Mouse (Mus musculus): ENCODE measurements at regions not wholly inside any gene's neighbourhood (a gene's known extent, or its start where the extent isn't known, plus 50 kb on each side); places are given as distances from the start of the nearest gene placed in this dataset.
"Not testable (repeated sequence)": the region's sequence is repeated elsewhere in the genome, so short reads cannot be mapped to it uniquely, and the experiment has no call there.

DNA sequence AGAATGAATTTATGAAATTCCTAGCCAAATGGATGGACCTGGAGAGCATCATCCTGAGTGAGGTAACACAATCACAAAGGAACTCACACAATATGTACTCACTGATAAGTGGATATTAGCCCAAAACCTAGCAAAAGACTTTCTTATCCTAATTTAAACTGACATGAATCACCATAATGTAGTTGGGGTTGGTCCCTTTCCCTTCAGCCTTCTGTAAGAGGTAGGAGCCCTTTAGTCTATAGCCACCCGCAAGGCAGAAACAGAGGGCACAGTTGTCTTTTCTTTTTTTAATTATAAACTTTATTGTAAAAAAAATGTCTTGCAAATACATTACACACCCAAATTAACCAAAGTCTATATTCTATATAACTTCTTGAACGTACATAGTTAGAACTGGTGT is 81.3 kb downstream of the Ogfrl1 start:
- DNase-seq: not testable (repeated sequence)

DNA sequence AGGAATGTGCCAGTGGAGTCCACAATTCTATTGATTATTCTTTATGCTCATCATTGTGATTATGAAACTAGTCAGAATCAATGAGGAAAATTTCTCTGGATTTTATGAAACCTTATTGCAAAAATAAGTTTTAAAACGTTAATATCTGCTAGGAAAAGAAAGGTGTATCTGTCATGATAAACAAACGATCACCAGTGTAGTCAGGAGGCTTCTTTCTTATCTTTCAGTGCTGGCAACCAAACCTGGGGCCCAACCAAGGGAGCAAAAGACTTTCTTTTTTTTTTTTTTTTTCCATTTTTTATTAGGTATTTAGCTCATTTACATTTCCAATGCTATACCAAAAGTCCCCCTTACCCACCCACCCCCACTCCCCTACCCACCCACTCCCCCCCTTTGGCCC is 82.7 kb downstream of the Ogfrl1 start:
- not testable (repeated sequence) for DNase-seq

GRCm38 (mm10) chr1:23292718-23293117 is 104.9 kb downstream of the Ogfrl1 start:
- DNase-seq: no peak

DNA sequence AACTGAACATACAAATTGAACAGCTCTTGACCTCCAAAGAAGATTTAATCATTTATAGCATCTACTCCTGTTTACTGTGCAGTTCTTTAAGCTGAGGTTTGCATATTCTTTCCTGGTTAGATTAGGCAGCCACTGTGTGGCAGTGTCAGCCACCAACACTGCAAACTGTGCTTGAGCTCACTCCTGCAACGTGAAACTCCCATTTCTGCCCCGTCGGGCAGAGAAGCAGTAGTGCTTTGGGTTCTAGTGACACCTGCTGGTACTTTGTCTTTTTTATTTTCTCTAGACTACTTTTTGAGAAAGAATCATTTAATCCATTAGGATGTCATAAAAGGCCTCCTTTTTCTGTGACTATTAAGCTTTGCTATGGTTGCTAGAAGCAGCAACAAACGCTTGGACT is 110.8 kb downstream of the Ogfrl1 start:
- peak; percentile 38 for DNase-seq

GRCm38 (mm10) chr1:23282870-23283219 is 114.7 kb downstream of the Ogfrl1 start:
- DNase-seq: no peak

GRCm38 (mm10) chr1:23282215-23282869 is 115.2 kb downstream of the Ogfrl1 start:
- no peak for DNase-seq

DNA sequence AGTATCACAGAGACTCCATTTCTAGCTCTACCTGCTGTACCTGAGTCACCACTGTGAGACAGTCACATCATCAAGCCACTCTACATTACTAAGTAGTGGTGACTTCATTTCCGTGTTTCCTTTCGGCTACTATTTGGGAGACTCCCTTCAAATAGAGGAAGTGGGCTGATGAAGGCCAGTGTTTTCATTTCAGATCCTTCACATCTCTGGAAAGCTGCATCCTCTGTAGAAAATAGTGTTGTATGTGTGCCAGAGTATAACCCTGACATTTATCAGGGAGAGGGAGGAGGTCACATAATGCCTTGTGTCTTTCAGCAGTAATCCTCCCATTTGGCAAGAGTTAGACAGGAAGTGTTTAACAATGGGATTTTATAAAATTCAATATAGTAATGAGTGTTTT is 117.7 kb downstream of the Ogfrl1 start:
- no peak for DNase-seq

DNA sequence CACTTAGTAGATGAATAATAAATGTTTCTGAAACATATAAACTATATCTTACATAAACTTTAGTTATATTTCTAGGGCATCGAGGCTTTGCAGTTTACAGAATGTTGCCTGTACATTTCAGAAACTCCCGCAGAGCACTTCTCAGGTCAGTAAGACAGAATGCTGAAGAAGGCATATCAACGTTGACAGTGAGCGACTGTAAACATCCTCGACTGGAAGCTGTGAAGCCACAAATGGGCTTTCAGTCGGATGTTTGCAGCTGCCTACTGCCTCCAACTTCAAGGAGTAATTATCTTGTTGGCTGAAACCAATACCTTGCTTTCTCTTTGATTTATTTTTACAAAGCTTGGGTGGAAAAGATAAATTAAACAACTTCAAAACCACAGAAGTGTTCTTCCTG is 125.5 kb downstream of the Ogfrl1 start:
- no peak for DNase-seq

- no peak for DNase-seq
Observed at GRCm38 (mm10) chr1:23270910-23271822, 126.4 kb downstream of the Ogfrl1 start.

GRCm38 (mm10) chr1:23268062-23268461 is 129.5 kb downstream of the Ogfrl1 start:
- DNase-seq: no peak

DNA sequence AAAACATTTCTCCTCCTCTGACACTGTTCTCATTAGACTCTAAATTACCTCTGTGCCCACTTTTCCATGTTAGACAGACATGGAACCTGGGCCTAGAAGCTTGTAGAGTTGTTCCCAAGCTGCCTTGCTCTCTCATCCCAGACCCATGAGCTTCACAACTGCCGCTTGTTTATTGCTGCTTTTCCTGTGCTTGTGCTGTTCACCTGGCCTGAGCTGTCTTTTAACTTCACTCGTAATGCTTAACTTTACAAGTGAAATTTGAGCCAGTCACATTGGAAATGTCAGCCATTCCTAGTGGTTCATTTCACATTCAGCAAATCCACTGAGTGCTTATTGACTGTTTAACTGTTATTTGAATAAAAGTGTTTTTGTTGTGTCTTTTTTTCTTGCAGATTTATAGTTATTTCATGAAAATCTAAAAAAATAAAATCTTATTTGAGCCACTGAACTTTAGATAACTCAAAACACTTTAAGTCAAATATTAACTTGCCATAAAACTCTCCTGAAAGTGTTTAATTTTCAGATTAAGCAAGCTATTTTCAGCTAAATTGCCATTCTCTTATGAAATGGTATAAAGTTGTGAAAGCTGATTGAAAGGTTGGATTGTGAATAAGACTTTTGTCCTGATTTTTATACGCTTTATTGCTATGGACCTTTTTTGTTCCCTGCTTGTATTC is 131.9 kb downstream of the Ogfrl1 start:
- no peak for DNase-seq

DNA sequence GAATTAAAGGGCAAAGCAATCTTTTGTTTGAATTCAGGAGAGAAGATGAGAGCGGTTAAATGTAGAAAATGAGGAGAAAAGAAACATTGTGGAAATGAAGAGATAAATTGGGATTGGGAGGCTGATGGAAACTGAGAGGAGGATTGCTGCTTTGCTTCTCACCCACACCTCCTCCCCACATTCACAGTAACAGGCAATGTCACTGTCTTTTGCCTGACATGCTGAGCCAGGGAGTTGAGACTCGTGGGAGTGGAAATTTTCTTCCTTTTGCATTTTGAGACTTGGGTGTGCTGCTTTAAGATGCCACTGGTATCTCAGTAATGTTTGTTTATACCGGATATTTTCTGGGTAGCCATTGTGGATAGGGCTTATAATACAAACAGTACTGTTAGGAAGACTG is 133.3 kb downstream of the Ogfrl1 start:
- DNase-seq: no peak

GRCm38 (mm10) chr1:23263798-23264197 is 133.8 kb downstream of the Ogfrl1 start:
- DNase-seq: no peak

- no peak for DNase-seq
Observed at GRCm38 (mm10) chr1:23261652-23262051, 135.9 kb downstream of the Ogfrl1 start.

GRCm38 (mm10) chr1:23257306-23257895 is 140.2 kb downstream of the Ogfrl1 start:
- DNase-seq: peak; percentile 25

DNA sequence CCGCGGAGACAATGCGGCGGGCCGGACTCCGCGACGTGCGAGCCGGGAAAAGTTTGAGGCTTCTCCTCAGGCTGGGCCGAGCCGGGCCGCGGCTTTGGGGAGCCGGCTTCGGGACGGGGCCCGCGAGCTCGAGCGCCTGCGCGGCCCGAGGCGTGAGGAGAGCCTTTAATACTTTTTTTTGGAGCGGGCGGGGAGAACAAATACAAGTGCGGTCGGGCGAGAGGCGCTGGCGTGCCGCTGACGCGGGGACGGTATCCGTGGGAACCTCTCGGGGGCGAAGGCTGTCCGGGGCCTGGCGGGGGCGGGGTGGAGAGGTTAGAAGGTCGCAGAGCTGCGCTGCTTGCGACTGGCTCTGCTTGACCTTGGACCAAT is 141.0 kb downstream of the Ogfrl1 start:
- DNase-seq: peak; percentile 82

- DNase-seq: peak; percentile 99
Observed at GRCm38 (mm10) chr1:23255925-23256629, 141.5 kb downstream of the Ogfrl1 start.

DNA sequence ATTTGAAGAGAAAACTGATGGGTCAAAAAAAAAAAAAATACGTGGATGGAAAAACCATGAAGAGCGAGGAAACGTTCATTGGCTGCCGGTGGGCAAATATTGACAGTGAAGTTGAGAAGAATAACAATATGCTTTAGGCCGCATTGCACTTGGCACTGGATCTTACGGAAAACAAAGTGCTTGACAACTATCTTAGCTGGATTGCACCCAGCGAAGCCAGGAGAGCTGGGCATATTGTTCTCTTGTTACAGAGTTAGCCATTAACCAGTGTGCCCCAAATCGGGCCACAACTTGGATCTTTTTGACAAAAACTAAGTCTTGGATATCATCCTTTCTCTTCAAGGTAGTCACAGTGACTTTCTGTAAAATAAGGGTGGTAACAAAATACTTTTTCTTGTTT is 143.3 kb downstream of the Ogfrl1 start:
- peak; percentile 19 for DNase-seq

DNA sequence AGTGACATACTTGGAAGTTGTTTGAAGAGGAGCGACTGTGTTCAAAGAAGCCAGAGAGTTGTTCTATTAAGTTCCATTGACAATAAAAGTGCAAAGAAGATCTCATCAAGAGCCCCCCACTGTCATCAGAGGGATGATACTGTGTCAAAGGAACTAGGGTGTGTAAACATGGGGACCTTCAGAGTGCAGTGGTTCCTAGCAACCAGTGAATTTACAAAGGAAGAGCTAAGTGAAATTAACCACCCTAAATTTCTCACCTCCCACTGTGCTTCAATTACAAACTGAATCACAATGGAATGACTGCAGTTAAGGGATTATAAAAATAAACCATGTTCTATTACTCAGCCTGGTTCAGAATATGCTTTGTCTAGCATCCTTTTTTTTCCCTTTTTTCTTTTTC is 129.5 kb upstream of the 4933415F23Rik start:
- DNase-seq: no peak

DNA sequence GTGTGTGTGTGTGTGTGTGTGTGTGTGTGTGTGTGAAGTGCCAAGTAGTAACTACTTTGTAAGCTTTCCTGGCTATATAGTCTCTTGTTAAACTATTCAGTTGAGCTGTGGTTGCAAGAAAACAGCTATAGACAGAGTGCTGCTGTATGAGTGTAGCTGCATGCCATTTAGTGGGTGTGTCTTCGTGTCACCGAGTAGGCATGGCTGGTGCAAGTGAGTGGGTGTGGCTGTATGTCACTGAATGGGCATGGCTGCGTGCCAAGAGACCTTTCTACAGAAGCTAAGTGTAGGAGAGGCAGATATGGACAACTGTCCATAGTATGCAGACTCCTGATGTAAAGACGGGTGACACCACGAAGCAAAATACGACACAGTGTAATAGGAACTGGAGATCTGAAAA is 126.4 kb upstream of the 4933415F23Rik start:
- DNase-seq: no peak

DNA sequence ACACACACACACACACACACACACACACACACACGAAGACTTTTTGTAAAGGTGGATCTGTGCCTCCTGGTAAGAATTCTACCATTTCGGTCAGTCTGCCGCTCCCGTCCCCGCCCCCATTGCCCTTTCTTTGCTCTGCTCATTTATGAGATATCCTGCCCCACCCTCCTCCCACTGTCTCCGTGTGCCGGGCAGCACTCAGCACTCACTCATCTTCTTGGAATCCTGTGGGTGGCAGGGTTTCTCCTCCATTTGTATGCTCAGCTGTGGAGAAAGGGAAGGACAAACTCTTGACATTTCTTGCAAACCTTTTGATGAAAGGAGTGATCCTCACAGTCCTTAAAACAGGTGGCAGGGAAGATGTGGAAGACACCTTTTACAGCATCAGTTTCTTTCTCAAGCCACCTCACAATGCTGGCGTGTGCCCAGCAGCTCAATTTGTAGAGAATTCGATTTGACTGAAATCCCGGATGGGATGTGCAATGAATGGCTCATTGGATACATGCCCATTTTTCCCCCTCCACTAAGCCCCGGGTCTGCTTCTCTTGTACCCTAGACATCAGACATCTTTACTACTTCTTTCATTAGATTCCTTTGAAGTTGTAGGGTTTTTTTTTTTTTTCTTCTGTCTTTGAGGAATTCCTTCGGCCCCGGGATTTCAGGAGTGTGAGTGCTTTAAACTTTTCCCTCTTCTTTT is 112.6 kb upstream of the 4933415F23Rik start:
- DNase-seq: no peak

GRCm38 (mm10) chr1:23207843-23208242 is 105.8 kb upstream of the 4933415F23Rik start:
- DNase-seq: no peak
